Mouse (Mus musculus) brain, adult 2 months (tissue): ENCODE measurements around the gene Gm20683.

Experiments
- DNase-seq: peaks from one replicate; pipeline ENCODE4 v3.0.0; 2011; ENCODE audit warnings: low read depth, low spot score

Gm20683 gene

DNA sequence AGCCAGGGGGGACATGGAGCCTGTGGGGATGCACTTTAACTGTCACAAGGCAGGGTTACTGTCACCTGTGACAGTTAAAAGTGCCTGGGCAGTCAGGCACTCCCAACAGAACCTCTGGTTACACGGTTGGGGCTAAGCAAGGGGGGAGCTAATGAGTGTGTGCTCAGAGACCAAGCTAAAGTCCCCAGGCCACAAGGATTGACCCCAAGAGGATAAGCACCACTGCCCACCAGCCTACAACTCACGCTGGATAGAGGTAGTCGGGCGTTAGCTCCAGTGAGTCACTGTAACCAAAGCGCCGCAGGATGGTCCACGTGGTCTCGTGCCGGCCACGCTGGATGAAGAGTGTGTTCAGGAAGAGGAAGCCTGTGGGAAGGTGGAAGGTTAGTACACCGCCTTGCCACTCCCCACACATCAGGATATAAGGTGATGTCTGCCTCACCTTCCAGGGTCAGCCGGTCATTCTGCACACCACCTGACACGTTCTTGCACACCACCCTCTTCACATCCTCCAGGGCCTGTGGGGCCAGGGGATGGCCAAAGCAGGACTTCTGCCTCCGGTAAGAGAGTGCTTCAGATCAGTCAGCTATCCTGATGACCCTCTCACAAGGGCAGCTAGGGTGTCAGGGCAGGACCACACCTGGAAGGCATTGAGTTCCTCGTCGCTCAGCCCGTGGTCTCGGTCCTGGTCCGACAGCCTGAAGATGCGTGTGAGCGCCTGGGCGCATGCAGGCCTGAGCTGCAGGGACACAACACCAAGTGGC lies at the start of gene Gm20683:
Gene Gm20683 (minus strand): TSS at position 647 of the 764 bp plus-strand sequence.
- DNase-seq: no peak

DNA sequence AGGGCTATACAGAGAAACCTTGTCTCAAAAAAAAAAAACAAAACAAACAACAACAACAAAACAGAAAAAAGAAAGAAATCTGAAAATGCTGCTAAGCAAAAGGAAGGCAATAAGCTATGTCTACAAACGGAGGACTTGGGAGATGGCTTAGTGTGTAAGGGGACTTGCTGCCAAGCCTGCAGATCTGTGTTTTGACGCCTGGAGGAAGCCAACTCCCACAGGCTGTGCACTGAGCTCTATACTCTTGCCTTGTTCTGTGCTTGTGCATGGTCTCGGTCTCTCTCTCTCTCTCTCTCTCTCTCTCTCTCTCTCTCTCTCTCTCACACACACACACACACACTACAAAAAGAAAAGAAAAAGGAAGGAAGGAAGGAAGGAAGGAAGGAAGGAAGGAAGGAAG lies 47.3 kb upstream of the Gm20683 start:
- DNase-seq: peak; percentile 74

DNA sequence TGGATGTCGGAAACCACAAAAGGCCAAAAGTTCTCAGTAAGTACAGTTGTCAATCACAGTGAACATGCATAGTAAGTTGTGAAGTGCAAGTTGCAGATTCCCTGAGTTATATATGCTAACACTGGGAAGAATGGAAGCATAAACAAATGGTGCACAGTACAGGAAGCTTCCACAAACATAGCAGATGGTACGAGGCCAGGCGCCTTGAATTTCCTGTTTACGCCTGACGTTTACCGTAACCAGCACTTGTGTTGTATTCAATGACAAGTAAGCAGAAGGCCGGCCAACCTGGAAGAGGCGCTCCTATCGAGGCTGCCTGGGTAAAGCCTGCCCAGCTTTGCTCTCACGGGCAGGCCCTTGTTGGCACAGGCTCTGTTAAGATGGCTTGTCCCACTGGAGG lies 45.9 kb upstream of the Gm20683 start:
- no peak for DNase-seq

DNA sequence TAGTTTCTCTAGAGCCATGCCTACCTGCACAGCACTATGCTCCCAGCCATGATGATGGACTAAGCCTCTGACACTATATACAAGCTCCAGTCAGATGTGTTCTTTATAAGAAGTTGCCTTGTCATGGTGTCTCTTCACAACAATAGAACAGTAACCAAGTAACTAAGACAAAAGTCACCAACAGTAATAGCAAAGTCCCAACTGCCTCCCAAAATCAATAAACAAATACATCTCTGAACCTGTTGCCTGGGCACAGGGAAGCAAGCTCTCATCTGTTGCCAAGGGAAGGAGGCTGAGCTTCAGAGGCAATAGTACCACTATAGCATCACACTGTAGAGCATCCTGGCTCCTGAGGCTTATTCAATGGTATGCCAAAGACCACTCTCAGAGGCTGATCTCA lies 45.2 kb upstream of the Gm20683 start:
- DNase-seq: no peak

DNA sequence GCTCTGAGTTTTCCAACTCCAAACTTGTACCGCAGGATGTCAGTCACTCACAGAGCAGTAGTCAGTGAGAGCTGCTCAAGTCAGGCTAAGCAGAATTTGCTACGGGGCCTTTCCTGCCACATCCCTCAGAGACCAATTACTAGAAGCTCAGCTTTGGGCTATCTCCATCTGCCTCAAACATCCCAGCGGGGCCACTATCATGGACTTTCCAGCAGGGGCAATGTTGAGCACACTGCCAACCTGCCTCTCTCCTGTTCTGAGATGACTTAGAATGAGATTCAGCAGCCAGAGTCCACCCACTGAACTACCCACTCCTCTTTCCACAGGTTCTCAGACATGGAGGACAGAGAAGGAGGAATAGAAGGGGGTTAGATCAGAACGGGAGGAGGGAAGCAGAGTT lies 44.1 kb upstream of the Gm20683 start:
- peak; percentile 72 for DNase-seq

DNA sequence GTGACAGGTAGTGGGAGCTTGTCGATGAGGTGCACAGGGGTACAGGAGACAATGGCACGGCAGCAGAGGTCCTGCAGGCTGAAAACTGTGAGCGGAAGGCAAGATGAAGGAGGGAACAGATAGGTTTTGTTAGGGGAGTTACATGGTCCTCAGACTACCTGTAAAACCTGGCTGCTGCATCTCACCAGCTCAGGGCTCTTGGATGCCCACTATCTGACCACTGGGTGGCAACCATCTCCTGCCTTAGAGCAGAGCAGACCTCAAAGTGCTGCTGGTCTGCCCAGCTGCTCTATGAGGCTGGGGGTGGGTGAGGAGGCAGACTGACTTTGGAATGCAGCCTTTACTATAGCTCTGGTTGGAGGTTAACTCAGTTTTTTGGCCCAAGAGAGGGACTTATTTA lies 42.3 kb upstream of the Gm20683 start:
- no peak for DNase-seq

DNA sequence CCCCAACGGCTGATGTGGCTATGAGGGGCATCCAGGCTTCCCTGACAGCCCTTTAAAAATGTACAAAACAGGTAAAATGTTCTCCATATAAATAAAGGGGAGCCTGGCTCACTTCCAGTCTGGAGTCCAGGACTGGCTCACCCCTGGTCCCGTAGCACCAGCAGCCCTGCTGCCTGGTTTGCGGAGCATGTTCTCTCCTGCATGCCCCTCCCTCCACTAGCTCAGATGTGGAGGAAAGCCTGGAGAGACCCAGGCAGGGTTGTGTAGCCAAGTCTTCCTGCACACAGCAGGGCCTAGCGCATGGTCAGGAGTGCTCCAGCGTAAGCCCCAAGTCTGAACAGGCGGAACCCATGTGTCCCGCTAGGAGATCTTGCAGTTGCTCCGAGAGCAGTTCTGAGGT lies 41.7 kb upstream of the Gm20683 start:
- no peak for DNase-seq

DNA sequence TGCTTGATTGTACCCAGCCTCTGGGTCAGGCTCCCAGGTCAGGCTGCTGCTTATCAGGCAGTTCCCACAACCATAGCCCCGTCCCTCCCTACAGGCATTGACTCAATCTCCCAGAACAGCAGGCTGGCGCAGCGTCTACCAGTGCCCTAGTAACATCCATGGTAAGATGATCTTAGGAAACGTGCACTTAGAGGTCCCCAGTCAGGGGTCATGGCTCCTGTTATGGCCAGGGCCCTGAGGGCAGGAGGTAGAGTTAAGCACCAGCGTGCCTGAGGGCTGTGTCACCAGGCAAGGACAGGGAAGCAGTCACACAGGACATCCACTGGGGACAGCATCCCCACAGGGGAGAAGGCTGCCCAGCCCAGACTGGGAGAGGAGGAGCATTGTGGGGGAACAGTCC lies 40.7 kb upstream of the Gm20683 start:
- no peak for DNase-seq

DNA sequence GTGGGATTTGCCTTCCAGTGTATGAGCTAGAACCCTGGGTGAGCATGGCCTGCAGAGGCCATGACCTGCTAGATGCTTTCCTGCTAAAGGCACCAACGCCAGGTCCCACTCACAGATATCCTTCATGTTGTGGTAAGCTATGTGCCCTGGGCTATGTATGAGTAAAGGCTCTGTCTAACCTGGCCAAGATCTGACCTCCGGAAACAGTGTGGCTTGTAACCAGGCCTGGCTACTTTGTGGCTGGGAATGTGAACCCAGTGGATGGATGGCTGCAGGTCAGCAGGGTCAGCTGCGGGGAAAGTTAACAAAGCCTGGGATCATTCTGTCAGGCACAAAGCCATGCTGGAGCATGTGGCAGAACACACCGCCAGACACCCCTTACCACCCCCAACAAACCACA lies 40.1 kb upstream of the Gm20683 start:
- DNase-seq: no peak

DNA sequence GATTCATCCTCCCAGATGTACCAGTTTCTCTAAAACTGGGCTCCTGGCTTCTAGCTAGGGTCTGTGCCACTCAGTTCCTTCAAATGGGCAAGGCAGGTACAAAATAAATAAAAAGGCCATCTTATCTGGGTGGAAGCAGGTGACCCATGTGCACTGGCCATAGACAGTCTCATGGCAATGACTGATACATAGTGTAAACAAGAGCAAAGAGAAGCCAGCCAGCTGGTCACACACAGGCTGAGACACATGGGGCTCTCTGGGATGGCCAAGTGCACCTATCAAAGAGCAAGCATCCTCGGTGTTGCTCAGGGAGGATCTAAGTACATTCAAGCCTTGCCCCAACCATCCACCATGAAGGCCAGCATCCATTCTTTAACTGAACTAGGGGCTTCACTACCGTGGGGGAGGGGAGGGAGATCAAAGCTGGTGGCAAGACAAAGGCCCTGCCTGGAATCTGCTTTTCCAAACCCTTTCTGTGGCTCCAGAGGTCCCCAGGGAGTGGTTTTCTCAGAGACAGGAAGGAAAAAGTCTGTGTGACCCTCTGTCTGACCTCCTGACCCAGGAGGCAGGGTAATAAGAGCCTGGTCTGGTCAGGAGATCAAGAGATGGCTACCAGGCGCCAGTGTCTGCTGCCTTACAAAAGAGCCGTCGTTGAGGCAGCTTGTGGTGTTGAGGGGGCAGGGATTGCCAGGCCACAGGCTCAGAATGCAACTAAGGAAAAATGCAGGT lies 39.5 kb upstream of the Gm20683 start:
- DNase-seq: no peak

DNA sequence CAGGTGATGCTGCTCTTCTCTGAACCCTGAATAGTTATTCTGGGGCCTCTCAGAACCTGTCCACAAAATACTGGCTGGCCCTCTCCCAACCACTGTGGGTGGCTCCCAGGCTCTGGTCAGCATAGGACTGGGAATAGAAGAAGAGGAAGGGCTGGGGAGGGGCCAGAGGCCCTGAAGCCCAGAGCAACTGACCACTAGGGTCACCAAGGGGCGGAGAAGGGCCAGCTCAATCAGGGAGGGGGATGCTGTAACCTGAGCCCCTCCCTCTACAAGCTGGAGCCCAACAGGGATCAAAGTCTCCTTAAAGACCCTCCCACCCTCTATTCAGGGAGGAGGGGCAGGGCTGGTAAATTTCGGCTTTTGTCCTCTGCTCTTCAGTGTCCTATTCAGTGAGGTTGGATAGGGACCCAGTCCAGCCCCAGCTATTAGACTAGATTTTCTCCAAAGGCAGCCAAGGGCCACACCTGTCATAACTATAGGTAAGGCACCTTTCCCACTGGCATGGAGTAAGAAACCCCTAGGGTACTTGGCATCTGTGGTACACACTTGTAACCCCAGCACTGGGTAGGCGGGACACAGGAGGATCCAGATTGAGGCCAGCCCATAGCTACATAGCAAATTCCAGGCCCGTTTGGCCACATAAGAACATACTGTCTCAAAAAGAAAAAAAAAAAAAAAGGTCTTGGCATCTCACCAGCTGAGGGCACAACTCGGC lies 38.8 kb upstream of the Gm20683 start, which contains the start of gene Wfikkn1:
Gene Wfikkn1 (minus strand): TSS at position 663 of the 715 bp plus-strand sequence.
- DNase-seq: peak; percentile 48

DNA sequence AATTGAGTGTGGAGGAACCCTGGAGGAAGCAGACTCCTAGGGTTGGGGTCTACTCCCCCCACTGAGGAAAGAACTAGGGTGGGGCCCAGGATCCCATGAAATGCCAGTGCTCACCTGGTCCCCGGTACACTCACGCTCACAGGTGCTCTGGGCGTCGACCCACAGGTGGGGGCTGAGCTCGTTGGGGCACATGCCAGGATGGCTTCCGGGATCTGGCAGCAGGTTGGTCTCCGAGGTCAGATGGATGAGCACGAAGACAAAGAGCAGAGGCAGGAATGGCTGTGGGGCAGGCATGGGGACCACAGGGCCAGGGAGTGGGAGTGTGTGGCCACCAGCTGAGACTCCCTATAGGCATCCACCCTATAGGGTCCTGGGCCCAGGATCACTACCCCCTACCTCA lies 38.2 kb upstream of the Gm20683 start:
- DNase-seq: no peak

DNA sequence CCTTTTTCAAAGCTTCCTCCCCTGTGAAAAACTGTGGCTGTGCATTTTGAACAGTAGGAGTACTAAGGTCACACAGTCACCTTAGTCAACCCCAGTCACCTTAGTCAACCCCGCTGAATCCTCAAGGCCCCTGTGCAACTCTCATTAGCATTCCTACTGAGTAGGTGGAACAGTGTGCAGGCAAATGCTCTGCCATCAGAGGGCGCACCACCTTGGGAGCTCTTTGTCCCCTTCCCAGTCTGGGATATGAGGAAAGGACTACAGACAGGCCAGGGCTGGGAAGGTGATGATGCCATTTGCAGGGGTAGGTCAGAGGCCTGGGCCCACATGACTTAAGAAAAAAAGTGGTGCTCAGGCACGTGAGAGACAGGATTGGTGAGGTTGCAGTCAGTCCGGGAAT lies 37.7 kb upstream of the Gm20683 start:
- peak; percentile 65 for DNase-seq

DNA sequence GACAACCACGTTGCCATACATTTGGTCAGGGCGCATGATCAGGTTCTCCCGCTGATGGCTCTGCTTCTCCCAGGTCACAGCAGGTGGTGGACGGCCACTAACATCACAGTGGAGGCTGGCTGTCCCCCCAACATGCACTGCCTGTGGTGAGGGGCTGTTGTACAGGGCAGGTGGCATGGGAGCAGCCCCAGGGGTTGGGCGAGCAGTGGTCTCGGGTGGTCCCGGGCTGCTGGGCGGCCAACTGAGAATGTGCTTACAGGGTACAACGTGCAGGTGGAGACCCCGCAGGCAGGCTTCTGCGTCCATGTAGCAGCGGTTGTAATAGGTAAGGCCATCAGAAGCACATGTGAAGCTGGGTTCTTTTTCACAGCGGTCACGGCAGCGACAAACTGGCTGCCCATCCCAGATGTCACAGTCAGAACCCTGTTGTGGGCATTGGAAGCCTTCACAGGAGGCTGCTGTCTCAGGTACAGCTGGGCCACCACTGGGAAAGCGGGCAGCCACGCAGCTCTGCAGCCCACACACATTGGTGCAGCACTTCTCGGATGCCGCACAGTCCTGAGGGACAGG lies 37.1 kb upstream of the Gm20683 start:
- no peak for DNase-seq

DNA sequence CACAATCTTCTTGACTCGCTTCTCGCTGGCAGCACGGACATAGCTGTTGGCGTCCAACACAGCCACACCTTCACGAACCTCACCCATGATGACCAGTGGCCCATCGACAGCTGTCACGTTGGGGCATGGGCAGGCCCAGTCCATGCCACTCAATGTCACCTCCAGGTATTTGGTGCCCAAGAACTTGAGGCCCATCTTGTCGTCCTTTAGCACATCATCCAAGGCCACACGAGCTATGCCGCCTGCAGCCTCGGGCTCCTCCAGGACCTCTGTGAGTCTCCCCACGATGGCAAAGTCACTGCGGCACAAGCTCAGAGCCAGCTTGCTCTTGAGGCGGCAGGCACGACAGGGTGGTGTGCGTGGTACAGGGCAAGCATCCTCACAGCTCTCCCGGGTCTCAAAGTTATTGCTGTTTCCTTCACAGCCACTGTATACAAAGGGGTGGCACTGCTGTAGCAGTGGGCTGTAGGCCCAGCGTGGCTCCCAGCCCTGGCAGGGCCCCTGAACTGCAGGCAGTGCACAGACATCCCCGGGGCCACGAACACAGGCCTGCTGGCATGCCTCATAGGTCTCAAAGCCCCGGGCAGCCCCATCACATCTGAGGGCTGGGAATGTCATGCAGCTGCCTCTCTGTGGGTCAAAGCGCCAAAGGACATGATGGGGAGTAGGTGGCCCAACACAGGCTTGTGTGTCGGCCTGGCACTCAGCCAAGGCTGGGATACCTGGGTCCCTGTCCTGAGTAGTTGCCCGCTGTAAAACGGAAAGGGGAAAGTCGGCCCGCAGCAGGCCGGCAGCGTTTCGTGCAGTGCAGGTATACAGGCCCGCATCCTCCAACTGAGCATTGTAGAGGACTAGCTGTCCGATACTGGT lies 36.4 kb upstream of the Gm20683 start:
- no peak for DNase-seq

DNA sequence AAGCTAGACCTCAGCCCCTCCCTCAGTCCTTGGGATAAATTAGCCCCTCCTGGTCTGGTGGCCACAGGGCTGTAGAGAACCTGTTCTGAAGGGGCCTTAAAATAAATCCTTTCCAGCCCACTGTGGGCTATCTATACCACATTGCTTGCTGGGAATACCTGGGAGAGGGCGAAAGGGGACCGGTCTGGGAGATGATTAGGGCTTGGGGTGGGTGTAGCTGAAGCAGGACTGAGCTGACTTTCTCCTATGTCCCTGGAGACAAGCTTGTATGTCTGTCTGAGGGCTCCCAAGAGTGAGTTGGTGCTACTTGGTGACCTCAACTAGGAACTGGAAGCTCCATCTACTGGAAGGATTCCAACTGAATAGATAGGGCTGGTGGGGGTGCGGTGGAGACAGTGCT lies 35.5 kb upstream of the Gm20683 start:
- no peak for DNase-seq

DNA sequence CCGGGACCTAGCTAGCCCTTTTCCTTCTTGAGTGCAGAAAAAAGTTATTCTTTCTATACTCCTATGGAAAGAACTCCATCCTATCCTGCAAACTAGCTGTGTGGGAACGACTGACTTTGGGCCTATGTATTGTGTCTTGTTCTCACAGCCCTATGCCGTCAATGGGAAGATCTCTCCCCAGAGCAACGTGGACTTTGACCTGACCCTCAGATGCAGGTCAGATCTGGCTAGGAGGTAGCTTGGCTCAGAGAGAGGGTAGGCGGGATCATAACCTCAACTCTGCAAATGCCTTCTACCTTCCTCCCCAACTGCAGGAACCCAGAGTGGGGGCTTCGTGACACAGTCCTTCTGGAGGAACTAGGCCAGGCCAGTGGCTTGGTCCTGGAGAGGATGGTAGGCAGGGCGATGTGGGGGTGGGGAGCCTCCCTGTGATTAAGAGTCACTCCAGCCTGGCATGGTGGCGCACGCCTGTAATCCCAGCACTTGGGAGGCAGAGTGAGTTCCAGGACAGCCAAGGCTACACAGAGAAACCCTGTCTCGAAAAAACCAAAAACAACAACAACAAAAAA lies 34.9 kb upstream of the Gm20683 start:
- no peak for DNase-seq

DNA sequence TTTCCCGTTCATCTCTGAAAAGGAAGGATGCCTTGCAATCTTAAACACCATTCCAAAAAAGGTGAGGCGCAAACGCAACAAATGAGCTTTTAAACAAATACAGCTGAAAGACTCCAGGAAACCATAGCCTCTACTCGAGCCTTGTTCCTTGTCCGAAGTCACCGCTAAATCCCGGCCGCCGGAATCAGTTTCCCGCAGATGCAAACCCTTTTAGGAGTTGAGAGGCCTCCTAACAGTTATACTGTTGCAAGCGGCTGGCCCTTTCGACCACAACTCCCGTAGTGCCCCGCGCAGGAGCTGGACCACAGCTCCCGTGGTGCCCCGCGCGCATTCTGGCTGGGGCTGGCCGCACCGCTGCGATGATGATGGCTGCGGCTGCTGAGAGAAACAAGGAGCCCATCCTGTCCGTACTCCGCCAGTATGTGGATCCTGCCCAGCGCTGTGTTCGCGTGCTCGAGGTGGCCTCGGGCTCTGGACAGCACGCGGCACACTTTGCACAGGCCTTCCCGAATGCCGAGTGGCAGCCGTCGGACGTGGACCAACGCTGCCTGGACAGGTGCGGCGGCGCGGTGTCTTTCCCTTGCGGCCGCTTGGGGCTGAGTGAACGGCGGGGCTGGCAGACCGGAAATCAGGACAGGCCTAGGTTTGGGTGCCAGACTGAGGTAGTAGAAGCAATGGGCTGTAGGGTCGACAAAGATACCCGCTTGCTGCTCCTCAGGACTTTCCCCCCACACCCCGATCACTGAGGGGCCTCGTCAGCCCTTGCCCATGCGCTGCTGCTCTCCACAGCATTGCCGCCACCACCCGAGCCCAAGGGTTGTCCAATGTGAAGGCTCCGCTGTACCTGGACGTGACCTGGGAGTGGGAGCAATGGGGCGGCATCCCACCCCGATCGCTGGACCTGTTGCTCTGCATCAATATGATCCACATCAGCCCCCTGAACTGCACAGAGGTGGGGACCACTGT lies 33.9 kb upstream of the Gm20683 start:
- peak; percentile 96 for DNase-seq

DNA sequence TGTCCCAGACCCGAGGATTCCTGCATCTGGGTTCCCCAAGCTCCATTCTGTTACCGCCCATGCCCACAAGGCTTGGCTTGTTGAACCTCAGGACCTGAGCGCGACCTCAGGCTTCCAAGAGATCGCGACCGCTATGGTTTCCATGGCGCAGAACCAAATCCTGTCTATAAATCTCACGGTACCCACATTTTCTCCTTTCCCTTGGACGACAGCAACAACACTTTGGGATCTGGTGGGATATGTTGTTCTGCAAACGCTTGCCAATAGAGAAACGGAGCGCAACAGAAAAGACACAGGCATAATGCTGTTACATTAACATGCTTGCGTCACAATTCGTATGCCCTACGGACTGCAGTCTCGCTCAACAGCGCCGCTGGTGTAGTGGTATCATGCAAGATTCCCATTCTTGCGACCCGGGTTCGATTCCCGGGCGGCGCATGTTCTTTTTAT lies 33.2 kb upstream of the Gm20683 start, which contains the start of gene Mettl26:
Gene Mettl26 (plus strand): TSS at position 354 of the 450 bp plus-strand sequence.
- DNase-seq: peak; percentile 95
